In the genomic region with DNA sequence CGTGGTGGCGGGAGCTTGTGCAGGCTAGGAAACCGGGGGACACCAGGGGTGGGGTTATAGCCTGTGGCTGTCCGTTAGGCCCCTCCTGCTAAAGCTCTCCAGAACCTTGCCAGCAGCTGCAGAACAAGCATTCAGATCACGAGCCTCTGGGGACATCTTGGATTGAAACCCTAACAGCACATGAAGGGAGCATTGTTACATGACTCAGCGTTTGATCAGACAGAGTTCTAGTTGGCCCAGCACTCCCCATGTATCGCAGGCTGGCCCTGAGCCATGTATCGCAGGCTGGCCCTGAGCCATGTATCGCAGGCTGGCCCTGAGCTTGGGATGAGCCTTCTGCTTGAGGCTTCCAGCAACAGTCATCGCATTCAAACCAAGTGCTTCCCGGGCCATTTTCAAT, we compare ENCODE assay signal across 10 mouse cellular contexts. TPM values are rescaled to one million over a fixed set of nuclear protein-coding genes. Genes with fewer than 3 reads are reported as not detected.
DNase-seq lines count a peak whose midpoint lies in the region; ATAC-seq and TF ChIP-seq lines count a peak whose summit lies in the region.
"Had no signal": no experiment of that assay in that cellular context is flagged by ENCODE, and none has a peak within 500 bp of the region (broad histone marks: within the 10 kb centered on the region; RNA-seq: fewer than 3 reads in every experiment).

No protein-coding gene starts in this region.

- intact Hi-C loops in left cerebral cortex, postnatal 4 days (cut with DNase I) = no loop called here

- H3K4me1 ChIP-seq in liver, postnatal 0 days (ENCODE audit: insufficient read depth) = peaks cover 24% of the 10 kb centered on the region
- H3K4me1 ChIP-seq in hindbrain, embryonic 10.5 days (replicated peaks) = peaks cover 5% of the 10 kb centered on the region
- peaks cover 14% of the 10 kb centered on the region for H3K4me1 ChIP-seq in thymus, adult 2 months (replicated peaks; ENCODE audit: control insufficient read depth, insufficient read depth, low read length)
- H3K4me1 ChIP-seq: embryonic facial prominence, embryonic 12.5 days had no signal

- H3K4me3 ChIP-seq in liver, postnatal 0 days (ENCODE audit: low read depth, low read length) = no peak overlapping the region
- no peak overlapping the region for H3K4me3 ChIP-seq in hindbrain, embryonic 10.5 days
- no peak overlapping the region for H3K4me3 ChIP-seq in thymus, adult 2 months (ENCODE audit: control insufficient read depth, insufficient read depth, low read length)
- H3K4me3 ChIP-seq: embryonic facial prominence, embryonic 12.5 days had no signal

- H3K9ac ChIP-seq in liver, postnatal 0 days (replicated peaks) = no peak overlapping the region
- H3K9ac ChIP-seq: embryonic facial prominence, embryonic 12.5 days had no signal

- no peaks in the 10 kb centered on the region for H3K27me3 ChIP-seq in liver, postnatal 0 days (ENCODE audit: insufficient read depth, low read length)
- no peaks in the 10 kb centered on the region for H3K27me3 ChIP-seq in hindbrain, embryonic 10.5 days (ENCODE audit: insufficient read depth, poor library complexity, severe bottlenecking)
- no peaks in the 10 kb centered on the region for H3K27me3 ChIP-seq in thymus, adult 2 months (ENCODE audit: control insufficient read depth, insufficient read depth, low read length)
- H3K27me3 ChIP-seq: embryonic facial prominence, embryonic 12.5 days had no signal

- WGBS in liver, postnatal 0 days (ENCODE audit: insufficient replicate concordance) = 77% methylated on average over 11 of the region's 11 CpGs
- WGBS in hindbrain, embryonic 10.5 days = 91% methylated on average over 11 of the region's 11 CpGs
- 91% methylated on average over 11 of the region's 11 CpGs for WGBS in thymus, adult 2 months

- peaks cover 8% of the 10 kb centered on the region; the same call in 1 of the 2 replicates for H3K36me3 ChIP-seq in liver, postnatal 0 days (replicated peaks; ENCODE audit: insufficient read depth, low read length)
- no peaks in the 10 kb centered on the region for H3K36me3 ChIP-seq in hindbrain, embryonic 10.5 days
- no peaks in the 10 kb centered on the region for H3K36me3 ChIP-seq in thymus, adult 2 months (ENCODE audit: control insufficient read depth, insufficient read depth, low read length)

- peak; percentile 56 for ATAC-seq in liver, postnatal 0 days

- TF ChIP-seq POLR2A in brain, embryonic 14.5 days (IDR thresholded peaks at IDR 0.05; ENCODE audit: borderline replicate concordance, extremely low read depth, insufficient read depth, insufficient read length, poor library complexity, severe bottlenecking) = no peak
- TF ChIP-seq POLR2A in thymus, adult 2 months (IDR thresholded peaks at IDR 0.05; ENCODE audit: control insufficient read depth, extremely low read depth, insufficient read depth, low read length, poor library complexity) = no peak

- 0 out of 2 replicates have a peak overlapping the region, but pooled peaks have one; percentile 16 for H3K27ac ChIP-seq in liver, postnatal 0 days (ENCODE audit: low read depth)
- H3K27ac ChIP-seq in hindbrain, embryonic 10.5 days = no peak overlapping the region
- no peak overlapping the region for H3K27ac ChIP-seq in thymus, adult 2 months (ENCODE audit: control insufficient read depth, insufficient read depth, low read length)
- H3K27ac ChIP-seq: embryonic facial prominence, embryonic 12.5 days had no signal

- 0 out of 2 replicates have a peak overlapping the region, but pooled peaks have one; percentile 19 for H3K4me2 ChIP-seq in liver, postnatal 0 days (ENCODE audit: low read depth, low read length)
- H3K4me2 ChIP-seq: embryonic facial prominence, embryonic 12.5 days had no signal

- DNase-seq in left cerebral cortex, postnatal 4 days = peak; percentile 10
- DNase-seq in left cerebral cortex, adult 9 months (ENCODE audit: low spot score in 2 of 2) = no peak
- DNase-seq in Muller cell, postnatal 12 days (ENCODE audit: inconsistent ontology term) = peak; percentile 41
- DNase-seq in brain, embryonic 14.5 days (ENCODE audit: low read depth) = peak; percentile 27
- DNase-seq in liver, postnatal 0 days = no peak
- DNase-seq in hindbrain, embryonic 10.5 days (ENCODE audit: low spot score) = no peak
- no peak for DNase-seq in thymus, adult 2 months
- DNase-seq in kidney, adult 8-10 months = no peak
- DNase-seq: kidney, adult 18-20 months had no signal

- TF ChIP-seq CTCF in brain, embryonic 14.5 days (IDR thresholded peaks at IDR 0.05; ENCODE audit: borderline replicate concordance, extremely low read depth, insufficient read depth, insufficient read length) = no peak
- TF ChIP-seq CTCF in liver, postnatal 0 days (IDR thresholded peaks at IDR 0.05; ENCODE audit: low read depth) = no peak
- TF ChIP-seq CTCF in thymus, adult 2 months (IDR thresholded peaks at IDR 0.05; ENCODE audit: borderline replicate concordance, control insufficient read depth, extremely low read depth, insufficient read depth, low read length, poor library complexity) = no peak

- H3K9me3 ChIP-seq in liver, postnatal 0 days (ENCODE audit: low read length) = no peaks in the 10 kb centered on the region
- H3K9me3 ChIP-seq in hindbrain, embryonic 10.5 days = no peaks in the 10 kb centered on the region
- H3K9me3 ChIP-seq: embryonic facial prominence, embryonic 12.5 days had no signal

- no peak for TF ChIP-seq EP300 in liver, postnatal 0 days (IDR thresholded peaks at IDR 0.05; ENCODE audit: low read depth)

RNA-seq across cellular contexts. Expression of a gene that starts 30.2 kb away (rescaled TPM):
- total RNA-seq in left cerebral cortex, postnatal 4 days (2021) = 10 to 100 TPM; 86.1 to 93.7 TPM
- 161 and 168 TPM in 2 replicates for polyA plus RNA-seq in brain, embryonic 14.5 days (2012; rRNA removed)
- polyA plus RNA-seq in liver, postnatal 0 days (2015; fragmentation: Nextera tagmentation; extraction: Ambion mirVana) = 71.7 and 73.7 TPM in 2 replicates
- 215 and 226 TPM in 2 replicates for polyA plus RNA-seq in hindbrain, embryonic 10.5 days (2016; fragmentation: Nextera tagmentation; extraction: Ambion mirVana)
- 38.5 and 39.0 TPM in 2 replicates for polyA plus RNA-seq in thymus, adult 2 months (2012; rRNA removed)

RNA-seq across cellular contexts. Expression of a gene that starts 38.9 kb away (rescaled TPM):
- 1 to 10 TPM; 1.1 to 1.4 TPM for total RNA-seq in left cerebral cortex, postnatal 4 days (2021)
- 1.0 and 1.5 TPM in 2 replicates for polyA plus RNA-seq in brain, embryonic 14.5 days (2012; rRNA removed)
- 2.7 and 2.8 TPM in 2 replicates for polyA plus RNA-seq in liver, postnatal 0 days (2015; fragmentation: Nextera tagmentation; extraction: Ambion mirVana)
- 1.7 and 2.3 TPM in 2 replicates for polyA plus RNA-seq in hindbrain, embryonic 10.5 days (2016; fragmentation: Nextera tagmentation; extraction: Ambion mirVana)
- polyA plus RNA-seq in thymus, adult 2 months (2012; rRNA removed) = 1.5 and 2.2 TPM in 2 replicates

Comparison
In these comparisons a context has a peak if more than half of its experiments do, and no peak if none do; other contexts are left out.
1. DNase-seq: peak in left cerebral cortex, postnatal 4 days (single experiment), Muller cell, postnatal 12 days (single experiment) and brain, embryonic 14.5 days (single experiment); none in left cerebral cortex, adult 9 months (0 of 2), liver, postnatal 0 days (single experiment), hindbrain, embryonic 10.5 days (single experiment), thymus, adult 2 months (single experiment) and kidney, adult 8-10 months (0 of 2).